Mouse (Mus musculus) adrenal gland, postnatal 10 days (tissue): ENCODE data around the gene Rbm34. TPM values are rescaled to one million over a fixed set of nuclear protein-coding genes. Genes with fewer than 3 reads are reported as not detected.

Experiments
- DNase-seq: peaks from one replicate; pipeline ENCODE4 v3.0.0; 2021; ENCODE audit warnings: mixed read lengths
- total RNA-seq, 2 experiments: library from RNA; stranded (reverse); gene quantifications; 2 replicates each; pipeline ENCODE4 v1.2.3; 2021

The Rbm34 gene
- total RNA-seq, 2 experiments from 2014 or later, result 14.2 to 15.3 TPM

- DNase-seq, result no peak
These were observed 9.4 kb downstream of the Rbm34 start for GRCm38 (mm10) chr8:126961516-126961915.

GRCm38 (mm10) chr8:126951900-126952636 lies 18.8 kb downstream of the Rbm34 start:
- no peak for DNase-seq

GRCm38 (mm10) chr8:126949527-126949926 lies 21.3 kb downstream of the Rbm34 start:
- no peak for DNase-seq

GRCm38 (mm10) chr8:126946444-126946843 lies 24.4 kb downstream of the Rbm34 start:
- DNase-seq, result no peak

GRCm38 (mm10) chr8:126945730-126946163 lies 25.1 kb downstream of the Rbm34 start, which contains the start of gene Tomm20:
Gene Tomm20, minus strand, starts transcription at chr8:126945844.
- peak; percentile 99 for DNase-seq

- peak; percentile 61 for DNase-seq
These were observed 25.8 kb downstream of the Rbm34 start for GRCm38 (mm10) chr8:126944781-126945691.

GRCm38 (mm10) chr8:126943565-126943964 lies 27.3 kb downstream of the Rbm34 start:
- DNase-seq, result no peak

GRCm38 (mm10) chr8:126937337-126937736 lies 33.5 kb downstream of the Rbm34 start:
- DNase-seq, result no peak

GRCm38 (mm10) chr8:126935932-126936331 lies 34.9 kb downstream of the Rbm34 start:
- DNase-seq, result no peak

GRCm38 (mm10) chr8:126935387-126935786 lies 35.5 kb downstream of the Rbm34 start:
- DNase-seq, result no peak

- no peak for DNase-seq
These were observed 38.2 kb downstream of the Rbm34 start for GRCm38 (mm10) chr8:126932656-126933055.

- DNase-seq, result no peak
These were observed 38.6 kb downstream of the Rbm34 start for GRCm38 (mm10) chr8:126932249-126932648.

- DNase-seq, result no peak
These were observed 39.2 kb downstream of the Rbm34 start for GRCm38 (mm10) chr8:126931720-126932119.

- DNase-seq, result peak; percentile 84
These were observed 41.2 kb downstream of the Rbm34 start for GRCm38 (mm10) chr8:126929607-126930161.

- peak; percentile 62 for DNase-seq
These were observed 41.9 kb downstream of the Rbm34 start for GRCm38 (mm10) chr8:126928755-126929505.

- no peak for DNase-seq
These were observed 42.8 kb downstream of the Rbm34 start for GRCm38 (mm10) chr8:126928028-126928427.

- no peak for DNase-seq
These were observed 43.8 kb downstream of the Rbm34 start for GRCm38 (mm10) chr8:126927058-126927457.

- DNase-seq, result no peak
These were observed 47.9 kb downstream of the Rbm34 start for GRCm38 (mm10) chr8:126922981-126923380.

- DNase-seq, result no peak
These were observed 49.4 kb downstream of the Rbm34 start for GRCm38 (mm10) chr8:126921432-126921831.

GRCm38 (mm10) chr8:126920845-126921244 lies 50.0 kb downstream of the Rbm34 start:
- peak; percentile 83 for DNase-seq

GRCm38 (mm10) chr8:126920386-126920785 lies 50.5 kb downstream of the Rbm34 start:
- no peak for DNase-seq

GRCm38 (mm10) chr8:126919703-126920102 lies 51.2 kb downstream of the Rbm34 start:
- DNase-seq, result no peak
